Mouse (Mus musculus): ENCODE results near the gene Yif1b. TPM values are rescaled to one million over a fixed set of nuclear protein-coding genes. Genes with fewer than 3 reads are reported as not detected.

The Yif1b gene
- polyA plus RNA-seq, 1 experiment from 2014 or later: 82.0 TPM

- no peak overlapping the region for H3K9ac ChIP-seq
- H3K27ac ChIP-seq: no peak overlapping the region
- WGBS: 13% methylated on average over 10 of the region's 10 CpGs
- no peaks in the 10 kb centered on the region for H3K9me3 ChIP-seq
- H3K36me3 ChIP-seq: no peaks in the 10 kb centered on the region
- ATAC-seq (ENCODE audit: low FRiP score, low read depth): no peak
- H3K4me3 ChIP-seq: no peak overlapping the region
- H3K27me3 ChIP-seq (replicated peaks): no peaks in the 10 kb centered on the region
- H3K4me2 ChIP-seq (replicated peaks): no peak overlapping the region; the same call in 1 of the 2 replicates
- H3K4me1 ChIP-seq: peaks cover 16% of the 10 kb centered on the region
Measured at GRCm38 (mm10) chr7:29296998-29297397, 58.9 kb downstream of the Yif1b start.

Other genes starting within 250 kb of the Yif1b start
- 4.4 and 5.0 TPM in 2 replicates for gene Ryr1, start 113.2 kb upstream of the Yif1b start, polyA plus RNA-seq (2016; fragmentation: Nextera tagmentation; extraction: Ambion mirVana)
- gene Rasgrp4, start 103.5 kb upstream of the Yif1b start, polyA plus RNA-seq (2016; fragmentation: Nextera tagmentation; extraction: Ambion mirVana): 0.61 and 0.77 TPM in 2 replicates
- 30.8 and 33.7 TPM in 2 replicates for gene Fam98c, start 82.1 kb upstream of the Yif1b start, polyA plus RNA-seq (2016; fragmentation: Nextera tagmentation; extraction: Ambion mirVana)
- 0.86 and 0.95 TPM in 2 replicates for gene Ggn, start 68.1 kb upstream of the Yif1b start, polyA plus RNA-seq (2016; fragmentation: Nextera tagmentation; extraction: Ambion mirVana)
- 8.3 and 9.0 TPM in 2 replicates for gene Spred3, start 67.9 kb upstream of the Yif1b start, polyA plus RNA-seq (2016; fragmentation: Nextera tagmentation; extraction: Ambion mirVana)
- 326 and 327 TPM in 2 replicates for gene Psmd8, start 57.6 kb upstream of the Yif1b start, polyA plus RNA-seq (2016; fragmentation: Nextera tagmentation; extraction: Ambion mirVana)
- gene Catsperg1, start 24.3 kb upstream of the Yif1b start, polyA plus RNA-seq (2016; fragmentation: Nextera tagmentation; extraction: Ambion mirVana): 1.1 and 1.8 TPM in 2 replicates
- gene Kcnk6, start 5.8 kb upstream of the Yif1b start, polyA plus RNA-seq (2016; fragmentation: Nextera tagmentation; extraction: Ambion mirVana): 0.39 and 0.66 TPM in 2 replicates
- gene 2200002D01Rik, start 10.1 kb downstream of the Yif1b start, polyA plus RNA-seq (2016; fragmentation: Nextera tagmentation; extraction: Ambion mirVana): 1.6 and 1.7 TPM in 2 replicates
- gene Spint2, start 43.6 kb downstream of the Yif1b start, polyA plus RNA-seq (2016; fragmentation: Nextera tagmentation; extraction: Ambion mirVana): 23.5 and 23.9 TPM in 2 replicates
- 57.5 and 72.1 TPM in 2 replicates for gene Ppp1r14a, start 51.0 kb downstream of the Yif1b start, polyA plus RNA-seq (2016; fragmentation: Nextera tagmentation; extraction: Ambion mirVana)
- 105 and 118 TPM in 2 replicates for gene Dpf1, start 65.6 kb downstream of the Yif1b start, polyA plus RNA-seq (2016; fragmentation: Nextera tagmentation; extraction: Ambion mirVana)

All from neural tube, embryonic 12.5 days (tissue).